Mouse (Mus musculus) midbrain, embryonic 12.5 days (tissue): ENCODE data around the gene Wbp4. TPM values are rescaled to one million over a fixed set of nuclear protein-coding genes. Genes with fewer than 3 reads are reported as not detected.
"Not testable (repeated sequence)": the region's sequence is repeated elsewhere in the genome, so short reads cannot be mapped to it uniquely, and the experiment has no call there.

ENCODE experiments used
- ATAC-seq: fragments of 200-750 bp; cut with Nextera tagmentation; 2 replicates; pipeline ENCODE4 v1.8.0; 2017; ENCODE audit warnings: low read depth, moderate TSS enrichment, moderate library complexity; ENCODE audit not compliant: low FRiP score
- H3K27ac ChIP-seq: fragments of 300-500 bp; sonication (generic); replicated peaks from 2 replicates; pipeline ENCODE4 v1.5.1; 2016; ENCODE audit warnings: mild to moderate bottlenecking
- H3K27me3 ChIP-seq: fragments of 300-500 bp; sonication (generic); 2 replicates; pipeline ENCODE4 v1.6.1; 2016; ENCODE audit warnings: mild to moderate bottlenecking
- H3K36me3 ChIP-seq: fragments of 300-500 bp; sonication (generic); 2 replicates; pipeline ENCODE4 v1.6.1; 2016
- H3K4me1 ChIP-seq: fragments of 300-500 bp; sonication (generic); 2 replicates; pipeline ENCODE4 v1.6.1; 2016
- H3K4me2 ChIP-seq: fragments of 300-500 bp; sonication (generic); replicated peaks from 2 replicates; pipeline ENCODE4 v1.6.1; 2016; ENCODE audit warnings: mild to moderate bottlenecking, moderate library complexity
- H3K4me3 ChIP-seq: fragments of 300-500 bp; sonication (generic); 2 replicates; pipeline ENCODE4 v1.5.1; 2016; ENCODE audit warnings: mild to moderate bottlenecking
- H3K9ac ChIP-seq: fragments of 300-500 bp; sonication (generic); replicated peaks from 2 replicates; pipeline ENCODE4 v1.6.1; 2016; ENCODE audit warnings: mild to moderate bottlenecking, moderate library complexity
- H3K9me3 ChIP-seq: fragments of 300-500 bp; sonication (generic); 2 replicates; pipeline ENCODE4 v1.6.1; 2016; ENCODE audit warnings: mild to moderate bottlenecking
- WGBS: fragments of 180-500 bp; shearing (Covaris S2); methylation state at CpG from one replicate; pipeline ENCODE4 v1.1.7; 2016; 5-methylcytosine and 5-hydroxymethylcytosine counted together
- polyA plus RNA-seq: library from polyadenylated mRNA; unstranded; fragments of >200 nt; fragmentation: Nextera tagmentation; extraction: Ambion mirVana; gene quantifications from 2 replicates; pipeline ENCODE4 v1.2.1, GENCODE M21; 2016

The Wbp4 gene
- 49.7 and 55.1 TPM in 2 replicates for polyA plus RNA-seq

- H3K9ac ChIP-seq: peak within 1 kb of the TSS; percentile 97
- under 1% methylated on average over 86 of the region's 86 CpGs for WGBS
- no peaks in the 10 kb centered on the region for H3K9me3 ChIP-seq
- peak within 1 kb of the TSS; percentile 100 for H3K27ac ChIP-seq
- peak; percentile 92 for ATAC-seq
- peak within 1 kb of the TSS; percentile 93 for H3K4me3 ChIP-seq
- peak within 1 kb of the TSS; percentile 67 for H3K4me2 ChIP-seq
- H3K36me3 ChIP-seq: peaks cover 15% of the 10 kb centered on the region
- H3K4me1 ChIP-seq: peaks cover 27% of the 10 kb centered on the region
- H3K27me3 ChIP-seq: peaks cover 10% of the 10 kb centered on the region
Observed at GRCm38 (mm10) chr14:79481339-79482151, at the start of gene Wbp4. Gene Wbp4 (minus strand): TSS chr14:79481520.

GRCm38 (mm10) chr14:79530761-79531160 lies 49.4 kb upstream of the Wbp4 start:
- 93% methylated on average over 6 of the region's 6 CpGs for WGBS
- H3K4me3 ChIP-seq: no peak overlapping the region
- no peaks in the 10 kb centered on the region for H3K27me3 ChIP-seq
- H3K9me3 ChIP-seq: no peaks in the 10 kb centered on the region
- no peaks in the 10 kb centered on the region for H3K36me3 ChIP-seq
- no peak overlapping the region for H3K4me2 ChIP-seq
- H3K4me1 ChIP-seq: no peaks in the 10 kb centered on the region
- no peak for ATAC-seq
- H3K9ac ChIP-seq: no peak overlapping the region
- no peak overlapping the region for H3K27ac ChIP-seq

- WGBS: 88% methylated on average over 10 of the region's 10 CpGs
- no peak overlapping the region for H3K9ac ChIP-seq
- H3K27ac ChIP-seq: no peak overlapping the region
- no peaks in the 10 kb centered on the region for H3K4me1 ChIP-seq
- H3K36me3 ChIP-seq: no peaks in the 10 kb centered on the region
- no peaks in the 10 kb centered on the region for H3K9me3 ChIP-seq
- no peak overlapping the region for H3K4me3 ChIP-seq
- no peak overlapping the region for H3K4me2 ChIP-seq
- ATAC-seq: no peak
- H3K27me3 ChIP-seq: no peaks in the 10 kb centered on the region
Observed at GRCm38 (mm10) chr14:79529581-79530554, 48.5 kb upstream of the Wbp4 start.

- no peaks in the 10 kb centered on the region for H3K36me3 ChIP-seq
- 73% methylated on average over 6 of the region's 6 CpGs for WGBS
- no peaks in the 10 kb centered on the region for H3K4me1 ChIP-seq
- H3K27me3 ChIP-seq: no peaks in the 10 kb centered on the region
- H3K27ac ChIP-seq: no peak overlapping the region
- H3K4me3 ChIP-seq: no peak overlapping the region
- H3K9ac ChIP-seq: no peak overlapping the region
- no peaks in the 10 kb centered on the region for H3K9me3 ChIP-seq
- no peak for ATAC-seq
- no peak overlapping the region for H3K4me2 ChIP-seq
Observed at GRCm38 (mm10) chr14:79527704-79528103, 46.4 kb upstream of the Wbp4 start.

- not testable (repeated sequence) for H3K4me1 ChIP-seq, H3K4me2 ChIP-seq, H3K9me3 ChIP-seq, H3K27ac ChIP-seq, H3K4me3 ChIP-seq, H3K27me3 ChIP-seq, ATAC-seq, H3K36me3 ChIP-seq, H3K9ac ChIP-seq
- WGBS: 92% methylated on average over 12 of the region's 12 CpGs
Observed at GRCm38 (mm10) chr14:79526106-79526505, 44.8 kb upstream of the Wbp4 start.

- Histone ChIP-seq H3K9ac (no peak overlapping the region), H3K9me3 (no peaks in the 10 kb centered on the region), H3K4me2 (no peak overlapping the region), H3K4me3 (no peak overlapping the region), H3K4me1 (no peaks in the 10 kb centered on the region), H3K27me3 (no peaks in the 10 kb centered on the region), H3K27ac (no peak overlapping the region), H3K36me3 (no peaks in the 10 kb centered on the region)
- ATAC-seq: no peak
- WGBS: 92% methylated on average over 9 of the region's 9 CpGs
Observed at GRCm38 (mm10) chr14:79522387-79522786, 41.1 kb upstream of the Wbp4 start.

- 87% methylated on average over 6 of the region's 6 CpGs for WGBS
- H3K4me2 ChIP-seq: no peak overlapping the region
Observed at GRCm38 (mm10) chr14:79521471-79522117, 40.3 kb upstream of the Wbp4 start.

GRCm38 (mm10) chr14:79521056-79521455 lies 39.7 kb upstream of the Wbp4 start:
- Histone ChIP-seq H3K4me3 (no peak overlapping the region), H3K9me3 (no peaks in the 10 kb centered on the region), H3K36me3 (no peaks in the 10 kb centered on the region), H3K4me1 (no peaks in the 10 kb centered on the region), H3K27ac (no peak overlapping the region), H3K9ac (no peak overlapping the region), H3K4me2 (no peak overlapping the region), H3K27me3 (no peaks in the 10 kb centered on the region)
- 94% methylated on average over 1 of the region's 1 CpGs for WGBS
- no peak for ATAC-seq

More at GRCm38 (mm10) chr14:79521471-79522117, 40.3 kb upstream of the Wbp4 start:
- H3K36me3 ChIP-seq: no peaks in the 10 kb centered on the region
- no peaks in the 10 kb centered on the region for H3K9me3 ChIP-seq
- no peak overlapping the region for H3K9ac ChIP-seq
- no peak overlapping the region for H3K27ac ChIP-seq
- no peaks in the 10 kb centered on the region for H3K4me1 ChIP-seq
- ATAC-seq: no peak
- H3K4me3 ChIP-seq: no peak overlapping the region
- no peaks in the 10 kb centered on the region for H3K27me3 ChIP-seq

- Histone ChIP-seq H3K9me3 (no peaks in the 10 kb centered on the region), H3K4me1 (no peaks in the 10 kb centered on the region), H3K36me3 (no peaks in the 10 kb centered on the region), H3K27ac (no peak overlapping the region), H3K4me2 (no peak overlapping the region), H3K27me3 (no peaks in the 10 kb centered on the region), H3K9ac (no peak overlapping the region), H3K4me3 (no peak overlapping the region)
- no peak for ATAC-seq
Observed at GRCm38 (mm10) chr14:79520612-79521011, 39.3 kb upstream of the Wbp4 start.

- 58% methylated on average over 1 of the region's 1 CpGs for WGBS
- H3K4me2 ChIP-seq: no peak overlapping the region
- H3K27ac ChIP-seq: no peak overlapping the region
- no peak for ATAC-seq
- H3K9ac ChIP-seq: no peak overlapping the region
- H3K4me3 ChIP-seq: no peak overlapping the region
- H3K9me3 ChIP-seq: no peaks in the 10 kb centered on the region
- no peaks in the 10 kb centered on the region for H3K36me3 ChIP-seq
- H3K27me3 ChIP-seq: no peaks in the 10 kb centered on the region
- no peaks in the 10 kb centered on the region for H3K4me1 ChIP-seq
Observed at GRCm38 (mm10) chr14:79519663-79519975, 38.3 kb upstream of the Wbp4 start.

GRCm38 (mm10) chr14:79518761-79519662 lies 37.7 kb upstream of the Wbp4 start:
- no peak overlapping the region for H3K4me2 ChIP-seq
- ATAC-seq: no peak
- no peaks in the 10 kb centered on the region for H3K27me3 ChIP-seq
- no peak overlapping the region for H3K27ac ChIP-seq
- H3K4me3 ChIP-seq: no peak overlapping the region
- no peaks in the 10 kb centered on the region for H3K4me1 ChIP-seq
- H3K9ac ChIP-seq: no peak overlapping the region
- 75% methylated on average over 19 of the region's 19 CpGs for WGBS
- no peaks in the 10 kb centered on the region for H3K9me3 ChIP-seq
- H3K36me3 ChIP-seq: no peaks in the 10 kb centered on the region
